Mouse (Mus musculus) gastrocnemius, adult 2 months (tissue): ENCODE results near the gene Bpi. TPM values are rescaled to one million over a fixed set of nuclear protein-coding genes. Genes with fewer than 3 reads are reported as not detected.

Experiments used
- DNase-seq: peaks from one replicate; pipeline ENCODE4 v3.0.0; 2022
- H3K27ac ChIP-seq: fragments of 200-600 bp; 2 replicates; pipeline ENCODE4 v1.8.1; 2022; ENCODE audit warnings: mild to moderate bottlenecking
- H3K4me3 ChIP-seq: fragments of 200-600 bp; 2 replicates; pipeline ENCODE4 v1.8.1; 2022; ENCODE audit warnings: mild to moderate bottlenecking, moderate library complexity
- CTCF ChIP-seq: fragments of 200-600 bp; IDR thresholded peaks from 2 replicates; pipeline ENCODE4 v1.8.1; 2022; ENCODE audit warnings: antibody characterized with exemption, mild to moderate bottlenecking, moderate library complexity
- intact Hi-C: fragments of 180-260 bp; cut with DNase I; formaldehyde crosslinking; loops from one replicate; pipeline ENCODE4 v1.15.1; 2025
- total RNA-seq, 2 experiments: library from RNA; stranded (reverse); gene quantifications; 2 replicates each; pipeline ENCODE4 v1.2.3; 2021

Gene Bpi
- total RNA-seq, 2 experiments from 2014 or later, result not detected

DNA sequence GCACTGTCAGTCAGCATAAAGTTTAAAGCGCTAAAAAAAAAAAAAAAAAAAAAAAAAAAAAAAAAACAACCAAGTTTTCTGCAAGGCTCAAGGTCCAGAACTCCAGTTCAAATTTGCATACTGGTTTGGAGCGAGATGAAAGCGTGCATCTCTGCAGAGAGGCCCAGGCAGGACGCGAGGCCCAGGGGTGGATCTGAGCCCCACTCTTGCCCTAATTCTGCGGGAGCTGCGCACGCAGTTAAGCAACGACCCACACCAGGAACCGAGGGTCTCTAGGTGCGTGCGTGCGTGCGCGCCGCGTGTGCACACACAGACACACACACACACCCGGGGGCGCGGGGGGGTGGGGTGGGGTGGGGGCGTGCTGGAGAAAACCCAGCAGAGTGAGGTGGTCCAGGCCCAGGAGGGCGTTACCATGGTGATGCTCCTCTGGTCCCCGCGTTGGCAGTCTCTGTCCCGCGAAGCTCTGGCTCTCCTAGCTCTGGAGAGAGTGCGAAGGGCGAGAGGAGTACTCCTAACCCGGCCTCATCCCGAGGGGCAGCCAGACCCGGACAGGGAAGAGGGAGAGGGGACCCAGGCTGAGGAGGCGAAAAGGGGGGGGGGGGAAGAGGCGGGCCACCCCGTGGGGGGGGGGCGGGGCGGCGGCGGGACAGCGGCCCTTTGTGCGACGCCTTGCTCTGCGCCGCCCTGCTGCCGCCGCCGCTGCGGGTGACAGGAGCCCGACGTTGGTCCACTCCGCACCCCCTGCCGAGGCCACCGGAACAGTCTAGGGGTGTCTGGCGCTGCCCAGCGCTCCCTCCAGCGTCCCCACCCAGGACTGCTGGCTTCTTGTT is 29.0 kb upstream of the Bpi start, which contains the start of gene D630003M21Rik:
Gene D630003M21Rik (minus strand): TSS at position 553 of the 833 bp plus-strand sequence.
- intact Hi-C loops, result no loop called here
- peak within 1 kb of the TSS; percentile 82 for H3K27ac ChIP-seq

DNA sequence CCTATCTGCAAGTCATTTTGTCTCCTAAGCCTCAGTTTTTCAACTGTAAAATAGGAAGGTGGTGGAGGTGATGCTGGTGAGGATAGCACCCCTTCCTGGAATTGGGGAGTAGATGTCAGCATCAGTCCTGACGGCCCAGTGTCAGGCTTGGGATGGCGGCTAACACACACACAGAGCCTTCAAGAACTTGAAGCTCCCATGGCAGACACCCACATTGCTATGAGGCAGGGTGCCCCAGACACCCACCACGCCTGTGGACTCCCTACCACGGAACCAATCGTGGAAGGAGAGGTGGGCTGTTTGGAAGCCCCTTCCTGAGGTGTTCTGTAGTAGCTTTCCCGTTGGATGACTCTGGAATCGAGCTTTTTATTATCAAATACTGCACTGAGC is 28.4 kb upstream of the Bpi start:
- intact Hi-C loops, result no loop called here
- DNase-seq, result no peak
- peak overlapping the region; percentile 70 for H3K4me3 ChIP-seq
- no peak for TF ChIP-seq CTCF
- H3K27ac ChIP-seq, result peak overlapping the region; percentile 82

More for the DNA sequence above, 29.0 kb upstream of the Bpi start, which contains the start of gene D630003M21Rik:
- DNase-seq, result peak; percentile 59
- H3K4me3 ChIP-seq, result peak within 1 kb of the TSS; percentile 70
- TF ChIP-seq CTCF, result 0 out of 2 replicates have a peak, but pooled peaks have one; percentile 2

DNA sequence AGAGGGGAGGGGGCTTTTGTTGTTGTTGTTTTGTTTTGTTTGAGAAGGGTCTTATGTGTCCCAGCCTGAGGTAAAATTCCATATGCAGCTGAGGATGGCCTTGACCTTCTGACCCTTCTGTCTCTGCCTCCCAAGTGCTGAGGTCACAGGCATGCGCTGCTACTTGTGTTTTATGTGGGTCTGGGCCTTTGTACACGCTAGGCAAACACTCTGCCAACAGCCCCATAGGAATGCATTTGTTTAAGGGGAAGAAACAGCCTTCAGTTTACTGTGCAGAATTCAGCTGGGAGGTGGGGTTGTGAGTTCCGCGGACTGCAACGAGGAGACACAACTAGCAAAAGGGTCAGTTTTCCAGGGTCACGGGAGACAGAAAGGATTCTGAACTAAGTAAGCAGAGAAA is 27.3 kb upstream of the Bpi start:
- Histone ChIP-seq H3K27ac (peak overlapping the region; percentile 35), H3K4me3 (no peak overlapping the region)
- intact Hi-C loops, result no loop called here
- no peak for TF ChIP-seq CTCF
- DNase-seq, result no peak

DNA sequence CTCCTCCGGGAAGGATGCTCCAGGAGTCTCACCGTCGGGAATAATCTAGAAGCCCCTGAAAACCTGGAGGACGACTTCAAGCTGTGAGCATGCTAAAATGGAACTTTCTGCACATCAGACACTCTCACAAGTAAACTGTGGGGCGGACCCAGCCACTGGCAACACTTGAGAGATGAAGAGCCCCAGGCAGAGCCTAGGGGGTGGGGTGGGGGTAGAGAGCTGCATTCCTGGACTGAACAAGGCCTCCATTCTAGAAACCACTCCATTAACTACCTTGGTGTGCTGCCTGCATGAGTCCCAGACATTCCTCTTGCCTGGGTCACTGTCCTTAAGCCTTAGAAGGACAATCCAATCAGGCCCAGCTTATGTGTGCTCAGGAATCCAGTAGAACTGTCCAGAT is 26.8 kb upstream of the Bpi start:
- TF ChIP-seq CTCF, result no peak
- peak overlapping the region; percentile 35 for H3K27ac ChIP-seq
- intact Hi-C loops, result no loop called here
- DNase-seq, result no peak
- no peak overlapping the region for H3K4me3 ChIP-seq

DNA sequence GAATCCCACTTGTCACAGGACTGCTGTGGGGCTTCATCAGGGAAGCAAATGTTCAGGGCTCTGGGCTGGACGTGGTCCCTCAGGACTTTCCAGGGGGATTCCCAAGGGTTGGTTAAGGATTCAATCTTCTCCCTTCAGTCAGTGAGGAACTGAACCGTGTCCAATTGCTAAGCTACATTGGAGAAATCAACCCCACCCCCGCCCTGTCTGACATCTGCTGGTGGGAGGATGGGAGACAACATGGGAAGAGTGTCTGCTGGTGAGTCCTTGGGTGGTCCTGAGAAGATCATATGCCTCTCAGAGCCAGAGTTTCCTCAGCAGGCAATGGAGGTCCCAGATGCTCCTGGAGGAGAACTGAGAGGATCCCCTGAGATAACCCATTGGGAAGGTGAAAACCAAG is 25.5 kb upstream of the Bpi start:
- TF ChIP-seq CTCF, result no peak

DNA sequence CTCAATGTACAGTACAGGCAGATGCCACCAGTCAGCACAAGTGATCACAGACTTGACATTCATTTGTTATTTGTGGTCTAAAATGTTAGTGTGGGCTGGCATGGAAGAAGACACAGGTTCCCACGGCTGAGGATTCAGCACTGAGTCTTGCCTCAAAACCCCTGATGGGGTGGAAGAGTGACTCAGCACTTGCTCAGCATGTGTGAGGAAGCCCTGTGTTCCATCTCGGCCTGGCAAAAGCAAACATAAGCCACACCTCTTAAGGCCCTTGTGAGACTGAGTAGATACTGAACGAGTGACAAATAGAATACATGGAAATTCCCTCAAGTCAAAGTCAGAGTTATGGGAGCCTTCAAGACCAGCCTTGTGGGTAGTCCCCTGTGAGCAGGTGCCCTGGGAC is 24.8 kb upstream of the Bpi start:
- TF ChIP-seq CTCF, result no peak
- H3K27ac ChIP-seq, result no peak overlapping the region
- no peak overlapping the region for H3K4me3 ChIP-seq
- DNase-seq, result no peak
- intact Hi-C loops, result no loop called here

More for the DNA sequence above, 25.5 kb upstream of the Bpi start:
- intact Hi-C loops, result no loop called here
- no peak overlapping the region for H3K27ac ChIP-seq
- no peak for DNase-seq
- no peak overlapping the region for H3K4me3 ChIP-seq

DNA sequence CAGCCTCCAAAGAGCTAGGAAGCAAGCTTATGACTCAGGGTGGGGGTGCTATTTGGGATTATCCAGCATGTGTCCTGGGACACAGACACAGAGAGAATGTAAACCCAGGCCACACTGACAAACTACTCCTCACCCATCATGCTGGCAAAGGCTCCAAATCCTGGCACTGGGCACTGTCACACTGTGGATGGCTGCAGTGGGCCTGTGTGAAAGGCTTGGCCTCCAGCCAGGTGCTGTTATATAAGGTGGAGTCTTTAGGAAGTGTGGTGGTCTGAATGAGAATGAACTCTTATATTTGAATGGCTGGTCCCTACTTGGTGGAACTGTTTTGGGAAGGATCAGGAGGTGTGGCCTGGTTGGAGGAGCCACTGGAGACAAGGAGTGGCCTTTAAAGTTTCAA is 21.2 kb upstream of the Bpi start:
- no peak for TF ChIP-seq CTCF
- intact Hi-C loops, result no loop called here
- DNase-seq, result no peak

DNA sequence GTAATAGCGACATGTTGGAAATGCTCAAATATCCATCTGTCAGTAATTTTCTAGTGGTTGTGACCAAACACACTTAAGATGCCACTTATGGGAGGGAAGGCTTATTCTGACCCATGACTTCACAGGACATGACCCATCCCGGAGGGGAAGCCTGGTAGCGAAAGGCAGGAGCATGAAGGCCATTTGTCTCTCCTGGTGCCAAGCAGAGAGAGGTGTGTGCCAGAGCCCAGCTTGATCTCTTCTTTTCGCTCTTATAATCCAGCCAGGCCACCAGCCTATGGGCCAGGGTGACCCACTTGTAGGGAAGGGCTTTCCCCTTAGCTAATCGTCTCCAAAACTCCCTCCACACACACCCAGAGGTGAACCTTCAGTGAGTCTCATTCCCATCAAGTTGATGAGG is 19.8 kb upstream of the Bpi start:
- intact Hi-C loops, result no loop called here
- H3K27ac ChIP-seq, result no peak overlapping the region
- no peak for TF ChIP-seq CTCF
- no peak for DNase-seq
- H3K4me3 ChIP-seq, result no peak overlapping the region

More for the DNA sequence above, 21.2 kb upstream of the Bpi start:
- Histone ChIP-seq H3K4me3 (no peak overlapping the region), H3K27ac (no peak overlapping the region)

DNA sequence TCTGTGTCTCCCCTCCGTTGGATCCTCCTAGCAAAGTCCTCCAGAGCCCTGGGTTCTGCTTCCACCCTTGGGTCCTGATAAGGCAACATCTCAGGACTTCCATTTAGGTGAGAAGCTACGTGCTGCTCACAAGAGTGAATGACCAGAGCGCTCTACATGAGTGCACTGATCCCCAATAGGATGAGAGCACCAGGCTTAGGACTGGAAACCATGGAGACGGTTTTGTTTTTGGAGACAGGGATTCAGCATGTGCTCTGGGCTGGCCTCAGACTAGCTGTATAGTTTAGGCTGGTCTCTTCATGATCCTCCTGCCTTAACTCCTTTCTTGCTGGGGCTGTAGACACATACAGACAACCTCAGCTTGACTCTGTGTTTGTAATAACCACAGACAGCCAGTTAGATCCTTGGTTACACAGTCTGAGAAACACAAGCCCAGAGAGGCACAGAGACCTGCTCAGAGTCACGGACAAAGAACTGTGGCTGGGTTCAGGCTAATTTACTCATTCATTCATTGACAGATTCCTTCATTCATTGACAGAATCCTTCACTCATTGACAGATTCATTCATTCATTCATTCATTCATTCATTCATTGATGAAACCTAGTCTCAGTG is 16.7 kb upstream of the Bpi start:
- no peak overlapping the region for H3K4me3 ChIP-seq
- no peak for DNase-seq
- intact Hi-C loops, result no loop called here
- no peak overlapping the region for H3K27ac ChIP-seq
- no peak for TF ChIP-seq CTCF

DNA sequence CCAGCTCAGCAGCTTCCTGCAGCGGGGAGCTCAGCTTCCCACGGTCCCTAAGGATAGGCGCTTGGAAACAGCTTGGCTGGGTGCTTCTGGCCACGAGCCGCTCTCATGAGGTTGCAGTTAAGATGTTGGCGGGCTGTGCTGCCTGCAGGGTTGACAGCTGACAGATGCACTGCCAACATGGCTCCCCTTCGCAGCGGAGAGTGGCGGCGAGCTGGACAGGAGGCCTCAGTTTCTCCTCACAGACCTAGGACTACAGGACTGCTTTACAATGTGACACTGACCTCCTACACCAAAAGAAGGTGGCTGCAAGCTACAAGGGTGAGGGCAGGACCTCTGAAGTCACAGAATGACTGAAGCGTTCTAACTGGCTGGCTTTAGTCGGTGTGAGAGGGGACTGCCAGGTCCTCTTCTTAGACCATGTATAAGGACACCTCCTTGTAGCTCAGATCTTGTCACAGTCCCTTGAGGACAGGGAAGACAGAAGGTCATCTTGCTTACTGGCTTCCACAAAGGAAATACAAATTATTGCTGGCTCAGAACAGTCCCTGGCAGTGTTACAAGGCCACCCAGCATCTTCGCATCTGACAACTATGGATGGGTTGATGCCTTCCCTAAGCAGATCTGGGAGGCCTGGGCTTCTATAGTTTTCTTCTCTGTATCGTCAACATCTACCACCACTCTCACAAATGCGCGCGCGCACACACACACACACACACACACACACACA is 15.6 kb upstream of the Bpi start:
- Histone ChIP-seq H3K4me3 (peak overlapping the region; percentile 1; the same call in 1 of the 2 replicates), H3K27ac (peak overlapping the region; percentile 49)
- TF ChIP-seq CTCF, result no peak
- peak; percentile 75 for DNase-seq
- intact Hi-C loops, result no loop called here

DNA sequence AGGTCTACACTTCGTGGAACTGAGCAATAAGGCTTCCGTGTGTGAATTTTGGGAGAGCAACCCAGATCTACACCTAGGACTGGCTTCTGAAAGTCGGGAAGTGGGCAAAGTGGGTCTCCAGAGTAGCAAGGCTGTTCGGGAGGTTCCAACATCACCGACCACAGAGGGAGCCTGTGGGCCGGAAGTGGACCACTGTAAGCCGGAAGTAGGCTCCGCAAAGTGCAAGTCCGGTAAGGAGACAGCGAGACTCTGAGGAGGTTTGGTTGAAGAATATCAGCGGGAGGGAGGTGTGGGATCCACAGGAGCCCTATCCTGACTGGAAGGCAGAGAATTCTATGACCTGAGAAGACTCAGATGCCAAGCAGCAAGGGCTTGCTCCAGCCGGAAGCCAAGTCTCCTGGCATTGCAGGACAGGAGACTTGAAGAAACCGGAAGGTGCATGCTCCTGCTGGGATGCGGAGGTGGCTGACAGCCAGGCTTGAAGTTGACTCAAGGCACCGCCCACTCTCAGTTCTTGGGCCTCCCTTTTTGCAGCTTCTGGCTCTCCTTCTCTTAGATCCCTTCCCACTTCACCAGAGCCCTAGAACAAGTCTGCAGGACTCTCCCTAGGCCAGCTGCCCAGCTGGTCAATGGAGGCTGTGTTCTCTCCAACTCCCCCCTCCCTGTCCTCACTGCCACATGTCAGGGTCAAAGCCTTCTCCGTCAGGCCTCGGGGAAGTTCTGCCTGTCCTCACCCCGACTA is 14.6 kb upstream of the Bpi start:
- peak; percentile 59 for DNase-seq
- intact Hi-C loops, result no loop called here
- peak overlapping the region; percentile 56 for H3K27ac ChIP-seq
- no peak overlapping the region; the same call in 1 of the 2 replicates for H3K4me3 ChIP-seq
- no peak for TF ChIP-seq CTCF

DNA sequence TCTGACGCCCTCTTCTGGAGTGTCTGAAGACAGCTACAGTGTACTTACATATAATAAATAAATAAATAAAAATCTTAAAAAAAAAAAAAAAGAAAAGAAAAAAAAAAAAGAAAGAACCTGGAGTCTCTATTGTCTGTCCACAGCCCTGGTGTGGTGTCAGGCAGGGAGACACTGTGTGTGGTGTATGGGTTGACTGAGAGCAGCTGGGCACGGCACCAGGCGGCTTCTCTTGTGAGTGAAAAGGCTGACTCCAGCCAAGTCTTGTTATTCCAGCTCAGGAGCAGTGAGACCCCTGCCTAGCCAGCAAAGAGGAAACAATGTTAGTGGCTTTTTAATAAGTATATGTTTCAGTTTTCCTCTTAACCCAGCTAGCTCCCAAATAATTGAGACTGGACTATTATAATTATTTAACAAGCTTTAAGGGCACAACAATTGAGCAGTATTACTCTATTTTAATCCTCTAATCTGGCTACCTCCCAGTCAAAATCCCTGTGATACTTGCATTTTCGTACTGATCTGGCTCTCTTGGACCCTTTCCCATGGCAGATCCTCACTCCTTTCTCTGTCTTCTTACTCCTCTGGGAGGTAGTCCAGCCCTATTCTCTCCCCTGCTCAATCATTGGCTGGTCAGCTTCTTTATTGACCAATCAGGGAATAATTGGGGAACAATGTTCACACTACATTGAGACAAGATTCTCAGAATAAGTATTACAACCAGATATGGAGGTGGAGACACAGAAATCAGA is 12.6 kb upstream of the Bpi start:
- intact Hi-C loops, result no loop called here
- no peak for TF ChIP-seq CTCF
- Histone ChIP-seq H3K27ac (no peak overlapping the region), H3K4me3 (no peak overlapping the region)
- no peak for DNase-seq
